Mouse (Mus musculus) myocyte (in vitro differentiated cells): ENCODE measurements around the gene Syn3. TPM values are rescaled to one million over a fixed set of nuclear protein-coding genes. Genes with fewer than 3 reads are reported as not detected.

ENCODE experiments used
- H3K27me3 ChIP-seq: one replicate; pipeline ENCODE4 v1.6.1; 2011; ENCODE audit not compliant: control insufficient read depth, insufficient read depth, insufficient read length
- H3K36me3 ChIP-seq: one replicate; pipeline ENCODE4 v1.6.1; 2011; ENCODE audit not compliant: control insufficient read depth, insufficient read depth
- H3K4me2 ChIP-seq: one replicate; pipeline ENCODE4 v1.6.1; 2011; ENCODE audit warnings: low read depth, control low read depth
- H3K4me3 ChIP-seq: one replicate; pipeline ENCODE4 v1.5.1; 2011; ENCODE audit warnings: mild to moderate bottlenecking, control low read depth, moderate library complexity
- H3K79me2 ChIP-seq: one replicate; pipeline ENCODE4 v1.6.1; 2011; ENCODE audit not compliant: control insufficient read depth, insufficient read depth
- H3ac ChIP-seq: one replicate; pipeline ENCODE4 v1.6.1; 2011; ENCODE audit not compliant: control insufficient read depth, insufficient read length
- CEBPB ChIP-seq: IDR thresholded peaks from 2 replicates; pipeline ENCODE4 v1.6.1; 2011; ENCODE audit warnings: mild to moderate bottlenecking, moderate library complexity; ENCODE audit not compliant: poor library complexity, insufficient read depth, severe bottlenecking
- E2F4 ChIP-seq: IDR thresholded peaks from one replicate; pipeline ENCODE4 v1.6.1; 2011; ENCODE audit warnings: mild to moderate bottlenecking, control low read depth, moderate library complexity; ENCODE audit not compliant: insufficient read depth
- MAX ChIP-seq: IDR thresholded peaks from one replicate; pipeline ENCODE4 v1.6.1; 2011; ENCODE audit warnings: low read depth, mild to moderate bottlenecking, control low read depth
- MYOD1 ChIP-seq, 3 experiments: IDR thresholded peaks; one replicate each; pipeline ENCODE4 v1.6.1; 2011; ENCODE audit warnings: control low read depth in 2 of 3, low read depth in 2 of 3, mild to moderate bottlenecking in 2 of 3, moderate library complexity in 1 of 3; ENCODE audit not compliant: insufficient read length in 2 of 3, control insufficient read depth in 1 of 3
- MYOG ChIP-seq, 3 experiments: IDR thresholded peaks; one replicate each; pipeline ENCODE4 v1.6.1; 2011; ENCODE audit warnings: control low read depth in 2 of 3, low read depth in 2 of 3, mild to moderate bottlenecking in 2 of 3; ENCODE audit not compliant: insufficient read length in 2 of 3, control insufficient read depth in 1 of 3, insufficient read depth in 1 of 3
- POLR2A ChIP-seq: IDR thresholded peaks from one replicate; pipeline ENCODE4 v1.6.1; 2011; ENCODE audit warnings: low read depth, mild to moderate bottlenecking, control low read depth, moderate library complexity; ENCODE audit not compliant: insufficient read length
- POLR2AphosphoS2 ChIP-seq: IDR thresholded peaks from one replicate; pipeline ENCODE4 v1.6.1; 2011; ENCODE audit warnings: low read depth, control low read depth; ENCODE audit not compliant: insufficient read length
- REST ChIP-seq: IDR thresholded peaks from one replicate; pipeline ENCODE4 v1.6.1; 2011; ENCODE audit warnings: mild to moderate bottlenecking, control low read depth, moderate library complexity; ENCODE audit not compliant: insufficient read depth, insufficient read length
- SRF ChIP-seq: IDR thresholded peaks from one replicate; pipeline ENCODE4 v1.6.1; 2011; ENCODE audit warnings: low read depth; ENCODE audit not compliant: control insufficient read depth, insufficient read length
- TCF12 ChIP-seq: IDR thresholded peaks from one replicate; pipeline ENCODE4 v1.6.1; 2011; ENCODE audit warnings: mild to moderate bottlenecking, control low read depth; ENCODE audit not compliant: poor library complexity, insufficient read depth, severe bottlenecking
- TCF3 ChIP-seq: IDR thresholded peaks from one replicate; pipeline ENCODE4 v1.6.1; 2011; ENCODE audit warnings: low read depth, control low read depth; ENCODE audit not compliant: insufficient read length
- USF1 ChIP-seq: IDR thresholded peaks from one replicate; pipeline ENCODE4 v1.6.1; 2011; ENCODE audit warnings: low read depth, mild to moderate bottlenecking, control low read depth, moderate library complexity
- polyA plus RNA-seq: library from polyadenylated mRNA; unstranded; fragments of >200 nt; fragmentation: generic; extraction: Trizol; gene quantifications from one replicate; pipeline ENCODE4 v1.2.1, GENCODE M21; 2012; ENCODE audit warnings: missing spikeins

Gene Syn3
- polyA plus RNA-seq, 1 experiment, result 0.08 TPM

DNA sequence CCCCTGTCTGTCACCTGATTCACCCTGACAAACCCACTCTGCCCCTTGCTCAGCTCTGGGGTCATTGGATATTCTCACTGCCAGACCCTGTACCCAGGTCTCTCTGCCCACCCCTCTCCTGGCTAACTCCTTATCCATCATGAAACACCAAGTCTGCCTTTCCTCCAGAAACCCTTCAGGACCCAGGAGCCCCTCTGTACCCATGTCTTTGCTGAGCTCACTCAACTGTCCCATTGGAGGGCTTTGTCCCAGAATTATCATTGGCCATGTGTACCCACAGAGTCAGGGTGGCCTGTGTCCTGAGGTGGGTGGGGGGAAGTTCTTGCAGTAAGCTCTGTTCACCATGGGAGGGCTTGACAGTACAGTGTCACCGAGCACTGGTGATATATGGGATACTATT, 433.0 kb downstream of the Syn3 start:
- TF ChIP-seq MYOD1 (IDR thresholded peaks at IDR 0.05; ENCODE audit: control insufficient read depth in 1 of 3, insufficient read length in 2 of 3, low read depth in 2 of 3) (no peak), SRF (no peak), TCF12 (no peak), POLR2A (no peak), CEBPB (no peak), MAX (no peak), REST (no peak), E2F4 (no peak), TCF3 (no peak), MYOG (IDR thresholded peaks at IDR 0.05; ENCODE audit: control insufficient read depth in 1 of 3, insufficient read depth in 1 of 3, insufficient read length in 2 of 3, low read depth in 2 of 3) (no peak), USF1 (no peak), POLR2AphosphoS2 (no peak)
- Histone ChIP-seq H3ac (no peak overlapping the region), H3K4me2 (no peak overlapping the region), H3K36me3 (no peaks in the 10 kb centered on the region), H3K4me3 (no peak overlapping the region), H3K79me2 (no peaks in the 10 kb centered on the region), H3K27me3 (no peaks in the 10 kb centered on the region)

GRCm38 (mm10) chr10:86064937-86065336, 433.8 kb downstream of the Syn3 start:
- Histone ChIP-seq H3ac (no peak overlapping the region), H3K4me3 (no peak overlapping the region), H3K4me2 (no peak overlapping the region), H3K36me3 (no peaks in the 10 kb centered on the region), H3K27me3 (no peaks in the 10 kb centered on the region), H3K79me2 (no peaks in the 10 kb centered on the region)
- TF ChIP-seq CEBPB, result no peak
- peak; percentile 5 for TF ChIP-seq USF1

- Histone ChIP-seq H3K36me3 (no peaks in the 10 kb centered on the region), H3ac (no peak overlapping the region), H3K4me3 (no peak overlapping the region), H3K4me2 (no peak overlapping the region), H3K79me2 (no peaks in the 10 kb centered on the region), H3K27me3 (no peaks in the 10 kb centered on the region)
- TF ChIP-seq POLR2A, result no peak
- no peak for TF ChIP-seq MYOG (IDR thresholded peaks at IDR 0.05; ENCODE audit: control insufficient read depth in 1 of 3, insufficient read depth in 1 of 3, insufficient read length in 2 of 3, low read depth in 2 of 3)
- TF ChIP-seq USF1, result no peak
- no peak for TF ChIP-seq MYOD1 (IDR thresholded peaks at IDR 0.05; ENCODE audit: control insufficient read depth in 1 of 3, insufficient read length in 2 of 3, low read depth in 2 of 3)
- TF ChIP-seq POLR2AphosphoS2, result no peak
- TF ChIP-seq MAX, result no peak
- no peak for TF ChIP-seq TCF3
- no peak for TF ChIP-seq REST
- TF ChIP-seq SRF, result no peak
- no peak for TF ChIP-seq TCF12
- no peak for TF ChIP-seq CEBPB
Measured at GRCm38 (mm10) chr10:86063018-86063384, 435.7 kb downstream of the Syn3 start.

- H3ac ChIP-seq, result no peak overlapping the region
- no peaks in the 10 kb centered on the region for H3K36me3 ChIP-seq
- H3K4me3 ChIP-seq, result no peak overlapping the region
- TF ChIP-seq REST (no peak), TCF3 (no peak), MYOG (IDR thresholded peaks at IDR 0.05; ENCODE audit: control insufficient read depth in 1 of 3, insufficient read depth in 1 of 3, insufficient read length in 2 of 3, low read depth in 2 of 3) (no peak)
- no peak overlapping the region for H3K4me2 ChIP-seq
- H3K79me2 ChIP-seq, result no peaks in the 10 kb centered on the region
- H3K27me3 ChIP-seq, result no peaks in the 10 kb centered on the region
Measured at GRCm38 (mm10) chr10:86062261-86063017, 436.3 kb downstream of the Syn3 start.

- no peak overlapping the region for H3ac ChIP-seq
- no peak overlapping the region for H3K4me3 ChIP-seq
- no peaks in the 10 kb centered on the region for H3K79me2 ChIP-seq
- no peak overlapping the region for H3K4me2 ChIP-seq
- no peak for TF ChIP-seq MYOD1 (IDR thresholded peaks at IDR 0.05; ENCODE audit: control insufficient read depth in 1 of 3, insufficient read length in 2 of 3, low read depth in 2 of 3)
- TF ChIP-seq USF1, result peak; percentile 44
- no peak for TF ChIP-seq MAX
- TF ChIP-seq E2F4, result no peak
- TF ChIP-seq REST, result no peak
- TF ChIP-seq TCF12, result no peak
- no peak for TF ChIP-seq POLR2A
- TF ChIP-seq SRF, result no peak
- H3K36me3 ChIP-seq, result no peaks in the 10 kb centered on the region
- H3K27me3 ChIP-seq, result no peaks in the 10 kb centered on the region
Measured at GRCm38 (mm10) chr10:86060267-86060666, 438.4 kb downstream of the Syn3 start.
